Mouse (Mus musculus) stomach, embryonic 14.5 days (tissue): ENCODE measurements around the gene Dcbld2. TPM values are rescaled to one million over a fixed set of nuclear protein-coding genes. Genes with fewer than 3 reads are reported as not detected.

Experiments used
- ATAC-seq: fragments of 200-750 bp; cut with Nextera tagmentation; 2 replicates; pipeline ENCODE4 v1.8.0; 2017; ENCODE audit warnings: low read depth, moderate TSS enrichment; ENCODE audit not compliant: insufficient number of reproducible peaks, insufficient read depth, low FRiP score
- H3K27ac ChIP-seq: fragments of 300-500 bp; sonication (generic); 2 replicates; pipeline ENCODE4 v1.5.1; 2014; ENCODE audit warnings: mild to moderate bottlenecking, low read length, moderate library complexity, mixed read lengths
- H3K27me3 ChIP-seq: fragments of 300-500 bp; sonication (generic); 2 replicates; pipeline ENCODE4 v1.6.1; 2014; ENCODE audit warnings: low read length, control low read depth, mixed read lengths; ENCODE audit not compliant: control insufficient read depth, insufficient read depth
- H3K36me3 ChIP-seq: fragments of 300-500 bp; sonication (generic); 2 replicates; pipeline ENCODE4 v1.6.1; 2014; ENCODE audit warnings: mild to moderate bottlenecking, control low read depth, low read length, moderate library complexity, mixed read lengths; ENCODE audit not compliant: control insufficient read depth, insufficient read depth
- H3K4me1 ChIP-seq: fragments of 300-500 bp; sonication (generic); 2 replicates; pipeline ENCODE4 v1.6.1; 2014; ENCODE audit warnings: low read length, control low read depth, mixed read lengths; ENCODE audit not compliant: control insufficient read depth, insufficient read depth
- H3K4me2 ChIP-seq: fragments of 300-500 bp; sonication (generic); replicated peaks from 2 replicates; pipeline ENCODE4 v1.6.1; 2014; ENCODE audit warnings: low read depth, low read length, control low read depth
- H3K4me3 ChIP-seq: fragments of 300-500 bp; sonication (generic); 2 replicates; pipeline ENCODE4 v1.5.1; 2014; ENCODE audit warnings: low read depth, low read length, control low read depth
- H3K9ac ChIP-seq: fragments of 300-500 bp; sonication (generic); replicated peaks from 2 replicates; pipeline ENCODE4 v1.6.1; 2014; ENCODE audit warnings: low read depth, mild to moderate bottlenecking, control low read depth, low read length, moderate library complexity, mixed read lengths
- H3K9me3 ChIP-seq: fragments of 300-500 bp; sonication (generic); 2 replicates; pipeline ENCODE4 v1.6.1; 2016; ENCODE audit warnings: low read depth, low read length, control low read depth; ENCODE audit not compliant: control insufficient read depth
- WGBS: fragments of 180-500 bp; shearing (Covaris S2); extraction: QIAGEN DNeasy Blood & Tissue Kit; methylation state at CpG from one replicate; pipeline ENCODE4 v1.1.7; 2014; 5-methylcytosine and 5-hydroxymethylcytosine counted together
- polyA plus RNA-seq: library from polyadenylated mRNA; unstranded; fragments of >200 nt; fragmentation: Nextera tagmentation; extraction: Ambion mirVana; gene quantifications from 2 replicates; pipeline ENCODE4 v1.2.1, GENCODE M21; 2014

The Dcbld2 gene
- polyA plus RNA-seq, result 12.5 and 14.0 TPM in 2 replicates

- peak within 1 kb of the TSS; percentile 84 for H3K4me3 ChIP-seq
- WGBS, result 1% methylated on average over 32 of the region's 32 CpGs
- H3K36me3 ChIP-seq, result no peaks in the 10 kb centered on the region
- H3K9ac ChIP-seq, result peak within 1 kb of the TSS; percentile 86
- H3K9me3 ChIP-seq, result no peaks in the 10 kb centered on the region
- H3K27ac ChIP-seq, result peak within 1 kb of the TSS; percentile 79; the same call in 1 of the 2 replicates
- ATAC-seq, result peak; percentile 100
- peak within 1 kb of the TSS; percentile 79 for H3K4me2 ChIP-seq
- H3K27me3 ChIP-seq, result no peaks in the 10 kb centered on the region
- H3K4me1 ChIP-seq, result peaks cover 5% of the 10 kb centered on the region; the same call in 1 of the 2 replicates
Measured at GRCm38 (mm10) chr16:58408062-58408486, at the start of gene Dcbld2. Gene Dcbld2 (plus strand): TSS chr16:58408443.

- WGBS, result 68% methylated on average over 1 of the region's 1 CpGs
- H3K27me3 ChIP-seq, result no peaks in the 10 kb centered on the region
- no peak overlapping the region for H3K27ac ChIP-seq
- H3K36me3 ChIP-seq, result no peaks in the 10 kb centered on the region
- H3K4me1 ChIP-seq, result no peaks in the 10 kb centered on the region
- no peak overlapping the region for H3K4me3 ChIP-seq
- H3K4me2 ChIP-seq, result no peak overlapping the region
- no peak for ATAC-seq
- H3K9ac ChIP-seq, result no peak overlapping the region
- H3K9me3 ChIP-seq, result no peaks in the 10 kb centered on the region
Measured at GRCm38 (mm10) chr16:58377170-58377569, 31.1 kb upstream of the Dcbld2 start.

DNA sequence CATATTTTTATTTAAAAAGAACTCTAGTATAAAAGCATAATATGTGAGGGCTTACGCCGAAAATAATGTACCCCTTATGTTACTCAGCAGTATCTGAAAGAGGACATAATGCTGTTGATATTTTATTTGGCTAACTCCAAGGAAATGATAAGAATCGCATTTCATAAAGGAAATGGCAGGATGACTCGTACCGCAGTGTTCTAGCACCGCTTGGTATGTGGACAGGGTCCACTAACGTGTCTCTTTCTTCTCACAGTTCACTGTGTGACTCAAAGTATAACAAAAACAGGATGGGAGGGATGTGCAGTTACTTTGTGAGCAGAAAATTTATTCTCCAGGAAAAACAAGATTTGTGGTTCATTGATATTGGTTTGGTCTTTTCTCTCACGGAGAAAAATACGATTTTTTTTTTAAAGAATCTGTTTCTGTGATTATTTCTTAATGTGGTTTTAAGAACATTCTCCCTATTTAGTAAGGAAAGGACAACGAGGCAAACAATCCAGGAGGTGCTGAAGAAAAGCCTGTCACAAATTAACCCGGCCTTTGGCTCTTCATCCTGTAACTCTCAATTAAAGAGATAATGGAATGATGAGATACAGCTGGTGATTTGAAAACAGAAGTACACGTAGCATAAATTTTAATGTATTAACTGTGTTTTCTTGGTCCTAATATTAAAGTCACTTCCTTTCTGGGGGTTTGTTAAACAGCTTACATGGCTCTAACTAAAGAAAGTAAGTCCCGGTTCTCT, 30.3 kb upstream of the Dcbld2 start:
- H3K4me2 ChIP-seq, result no peak overlapping the region
- no peak overlapping the region for H3K27ac ChIP-seq
- no peak overlapping the region for H3K9ac ChIP-seq
- no peak overlapping the region for H3K4me3 ChIP-seq
- H3K36me3 ChIP-seq, result no peaks in the 10 kb centered on the region
- ATAC-seq, result no peak
- no peaks in the 10 kb centered on the region for H3K27me3 ChIP-seq
- 57% methylated on average over 13 of the region's 13 CpGs for WGBS
- no peaks in the 10 kb centered on the region for H3K9me3 ChIP-seq
- H3K4me1 ChIP-seq, result no peaks in the 10 kb centered on the region

- no peak overlapping the region for H3K4me2 ChIP-seq
Measured at GRCm38 (mm10) chr16:58386241-58386757, 21.9 kb upstream of the Dcbld2 start.

DNA sequence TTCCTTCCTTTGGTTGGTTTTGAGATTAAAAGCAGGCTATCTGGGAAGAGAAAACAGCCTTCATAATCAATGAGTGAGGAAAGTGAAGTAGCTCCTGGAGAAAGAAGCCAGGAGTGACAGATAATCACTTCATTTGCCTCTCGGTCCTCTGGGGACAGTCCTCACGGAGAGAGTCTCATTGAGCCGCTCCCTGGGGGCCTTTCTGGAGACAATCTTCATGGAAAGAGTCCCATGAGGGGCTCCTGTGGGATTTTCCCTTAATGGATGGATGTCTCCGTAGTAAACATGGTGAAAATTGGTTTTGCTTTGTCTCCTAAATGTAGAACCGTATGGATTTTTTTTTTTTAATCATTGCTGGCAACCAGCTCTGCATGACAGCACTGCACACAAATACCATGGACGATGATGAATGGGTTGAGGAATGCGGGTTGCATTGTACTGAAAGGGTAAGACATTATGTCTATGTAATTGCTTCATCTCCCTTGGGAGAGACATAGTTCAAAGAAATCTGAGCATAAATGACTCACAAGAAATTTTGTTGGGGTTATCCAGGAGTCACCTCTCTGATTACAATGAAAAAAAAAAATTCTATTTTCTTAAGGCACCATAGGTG, 19.0 kb upstream of the Dcbld2 start:
- Histone ChIP-seq H3K27me3 (no peaks in the 10 kb centered on the region), H3K4me2 (no peak overlapping the region), H3K4me1 (no peaks in the 10 kb centered on the region), H3K4me3 (no peak overlapping the region), H3K36me3 (no peaks in the 10 kb centered on the region), H3K9me3 (no peaks in the 10 kb centered on the region), H3K9ac (no peak overlapping the region), H3K27ac (no peak overlapping the region)
- no peak for ATAC-seq
- WGBS, result 53% methylated on average over 7 of the region's 7 CpGs

More at GRCm38 (mm10) chr16:58386241-58386757, 21.9 kb upstream of the Dcbld2 start:
- Histone ChIP-seq H3K4me3 (no peak overlapping the region), H3K27ac (no peak overlapping the region), H3K36me3 (no peaks in the 10 kb centered on the region), H3K27me3 (no peaks in the 10 kb centered on the region), H3K9ac (no peak overlapping the region), H3K9me3 (no peaks in the 10 kb centered on the region), H3K4me1 (no peaks in the 10 kb centered on the region)
- WGBS, result 89% methylated on average over 4 of the region's 4 CpGs
- ATAC-seq, result no peak

DNA sequence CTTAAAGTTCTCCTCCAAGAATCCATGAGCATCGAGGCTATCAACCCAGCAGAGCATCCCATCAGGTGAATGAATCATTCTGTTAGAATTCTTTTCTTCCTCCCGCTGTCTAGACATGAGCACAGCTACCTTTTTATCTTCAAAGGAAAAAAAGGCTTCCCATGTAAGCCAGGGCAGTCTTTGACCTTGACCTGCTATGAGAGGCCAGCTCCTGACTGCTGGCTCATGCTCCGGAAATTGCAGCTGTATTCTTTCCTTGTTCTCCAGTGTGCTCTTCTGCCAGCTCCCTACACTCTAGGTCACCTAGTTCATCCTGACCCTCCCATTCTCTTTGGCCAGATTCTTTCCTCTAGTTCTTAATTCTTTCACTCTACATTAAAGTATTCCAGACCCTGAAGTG, 15.2 kb upstream of the Dcbld2 start:
- no peak overlapping the region for H3K9ac ChIP-seq
- no peaks in the 10 kb centered on the region for H3K36me3 ChIP-seq
- H3K9me3 ChIP-seq, result no peaks in the 10 kb centered on the region
- H3K27me3 ChIP-seq, result no peaks in the 10 kb centered on the region
- H3K4me2 ChIP-seq, result no peak overlapping the region
- no peak for ATAC-seq
- 66% methylated on average over 3 of the region's 3 CpGs for WGBS
- H3K4me3 ChIP-seq, result no peak overlapping the region
- H3K27ac ChIP-seq, result no peak overlapping the region
- H3K4me1 ChIP-seq, result no peaks in the 10 kb centered on the region

- 71% methylated on average over 5 of the region's 5 CpGs for WGBS
- ATAC-seq, result no peak
- Histone ChIP-seq H3K9ac (no peak overlapping the region), H3K4me2 (no peak overlapping the region), H3K36me3 (no peaks in the 10 kb centered on the region), H3K27me3 (no peaks in the 10 kb centered on the region), H3K4me1 (no peaks in the 10 kb centered on the region), H3K4me3 (no peak overlapping the region), H3K9me3 (no peaks in the 10 kb centered on the region), H3K27ac (no peak overlapping the region)
Measured at GRCm38 (mm10) chr16:58394156-58394555, 14.1 kb upstream of the Dcbld2 start.

DNA sequence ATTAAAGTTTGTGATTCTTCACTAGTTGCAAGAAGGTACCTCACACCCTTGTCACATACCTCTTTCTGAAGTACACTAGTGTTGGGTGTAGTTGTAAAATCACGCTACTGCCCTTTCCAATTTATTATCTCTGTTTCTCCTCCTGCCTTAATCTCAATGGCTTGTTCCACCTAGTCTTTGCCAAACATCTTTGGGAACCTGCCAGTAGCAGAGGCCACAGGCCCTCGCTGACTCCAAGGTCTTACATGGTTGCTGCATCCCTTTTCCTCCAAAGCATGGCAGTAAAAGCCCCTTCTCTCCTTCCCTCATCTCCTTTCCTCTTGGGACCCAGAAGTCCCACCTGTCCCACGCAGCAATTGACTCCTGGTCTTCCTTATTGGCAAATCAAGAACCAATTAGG, 9.6 kb upstream of the Dcbld2 start:
- ATAC-seq, result no peak
- 81% methylated on average over 3 of the region's 3 CpGs for WGBS

More for the DNA sequence above, 9.6 kb upstream of the Dcbld2 start:
- Histone ChIP-seq H3K27me3 (no peaks in the 10 kb centered on the region), H3K27ac (no peak overlapping the region), H3K4me1 (no peaks in the 10 kb centered on the region), H3K4me3 (no peak overlapping the region), H3K4me2 (no peak overlapping the region), H3K36me3 (no peaks in the 10 kb centered on the region), H3K9ac (no peak overlapping the region), H3K9me3 (no peaks in the 10 kb centered on the region)
